Mouse (Mus musculus) olfactory bulb, adult 2 months (tissue): Measurements from ENCODE around the gene Epm2a.
"Not testable (repeated sequence)": the region's sequence is repeated elsewhere in the genome, so short reads cannot be mapped to it uniquely, and the experiment has no call there.

ENCODE experiments used
- CTCF ChIP-seq: fragments of 200-500 bp; IDR thresholded peaks from 2 replicates; pipeline ENCODE4 v1.5.1; 2012; ENCODE audit warnings: low read depth, mild to moderate bottlenecking, low read length, moderate library complexity; ENCODE audit not compliant: insufficient read depth
- POLR2A ChIP-seq: fragments of 200-500 bp; IDR thresholded peaks from 2 replicates; pipeline ENCODE4 v1.6.1; 2012; ENCODE audit warnings: mild to moderate bottlenecking, low read depth, low read length, moderate library complexity; ENCODE audit not compliant: insufficient read depth

DNA sequence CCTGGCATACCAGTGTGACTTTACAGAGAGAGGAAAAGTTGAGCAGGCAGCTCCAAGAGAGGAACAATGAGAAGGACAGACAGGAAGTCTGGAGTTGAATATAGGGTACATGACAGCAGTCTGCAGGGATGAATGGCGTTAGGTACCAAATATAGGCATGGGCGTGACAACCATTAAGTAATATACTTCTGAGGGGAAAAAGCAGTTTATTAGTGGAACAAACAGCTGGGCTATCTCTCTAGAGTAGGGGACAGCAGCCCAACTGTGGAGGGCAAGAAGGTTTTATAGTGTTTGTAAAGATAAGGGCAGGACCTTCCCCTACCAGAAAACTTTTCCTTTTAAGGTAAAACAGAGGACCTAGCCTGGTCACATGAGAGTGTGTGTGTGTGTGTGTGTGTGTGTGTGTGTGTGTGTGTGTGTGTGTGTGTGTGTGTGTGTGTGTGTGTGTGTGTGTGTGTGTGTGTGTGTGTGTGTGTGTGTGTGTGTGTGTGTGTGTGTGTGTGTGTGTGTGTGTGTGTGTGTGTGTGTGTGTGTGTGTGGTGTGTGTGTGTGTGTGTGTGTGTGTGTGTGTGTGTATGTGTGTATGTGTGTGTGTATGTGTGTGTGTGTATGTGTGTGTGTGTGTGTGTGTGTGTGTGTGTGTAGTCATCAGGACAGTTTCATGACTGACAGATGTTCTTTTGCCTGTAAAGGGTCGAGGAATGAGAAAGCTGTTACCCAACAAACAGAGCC is 7.2 kb downstream of the Epm2a start:
- not testable (repeated sequence) for TF ChIP-seq POLR2A, CTCF
